Mouse (Mus musculus) hindbrain, embryonic 16.5 days (tissue): ENCODE data around the gene Chrnb1. TPM values are rescaled to one million over a fixed set of nuclear protein-coding genes. Genes with fewer than 3 reads are reported as not detected.

Experiments
- ATAC-seq: fragments of 200-750 bp; cut with Nextera tagmentation; 2 replicates; pipeline ENCODE4 v1.8.0; 2017; ENCODE audit warnings: moderate TSS enrichment, moderate library complexity
- H3K27ac ChIP-seq: fragments of 300-500 bp; sonication (generic); 2 replicates; pipeline ENCODE4 v1.5.1; 2014; ENCODE audit warnings: low read depth, mild to moderate bottlenecking, control low read depth, low read length, moderate library complexity
- H3K27me3 ChIP-seq: fragments of 300-500 bp; sonication (generic); replicated peaks from 2 replicates; pipeline ENCODE4 v1.6.1; 2014; ENCODE audit warnings: low read length; ENCODE audit not compliant: control insufficient read depth, insufficient read depth
- H3K36me3 ChIP-seq: fragments of 300-500 bp; sonication (generic); 2 replicates; pipeline ENCODE4 v1.6.1; 2014; ENCODE audit warnings: mild to moderate bottlenecking, low read length, moderate library complexity, mixed read lengths; ENCODE audit not compliant: control insufficient read depth, insufficient read depth
- H3K4me1 ChIP-seq: fragments of 300-500 bp; sonication (generic); 2 replicates; pipeline ENCODE4 v1.6.1; 2014; ENCODE audit warnings: low read depth, low read length; ENCODE audit not compliant: control insufficient read depth, insufficient read depth
- H3K4me2 ChIP-seq: fragments of 300-500 bp; sonication (generic); 2 replicates; pipeline ENCODE4 v1.6.1; 2014; ENCODE audit warnings: mild to moderate bottlenecking, low read length, control low read depth, moderate library complexity
- H3K4me3 ChIP-seq: fragments of 300-500 bp; sonication (generic); 2 replicates; pipeline ENCODE4 v1.5.1; 2014; ENCODE audit warnings: mild to moderate bottlenecking, low read length, control low read depth, moderate library complexity
- H3K9ac ChIP-seq: fragments of 300-500 bp; sonication (generic); 2 replicates; pipeline ENCODE4 v1.6.1; 2014; ENCODE audit warnings: low read depth, mild to moderate bottlenecking, control low read depth, low read length, moderate library complexity
- H3K9me3 ChIP-seq: fragments of 300-500 bp; sonication (generic); 2 replicates; pipeline ENCODE4 v1.6.1; 2014; ENCODE audit warnings: mild to moderate bottlenecking, low read length, moderate library complexity; ENCODE audit not compliant: control insufficient read depth
- WGBS: fragments of 180-500 bp; shearing (Covaris S2); extraction: QIAGEN DNeasy Blood & Tissue Kit; methylation state at CpG from one replicate; pipeline ENCODE4 v1.1.7; 2014; 5-methylcytosine and 5-hydroxymethylcytosine counted together
- polyA plus RNA-seq: library from polyadenylated mRNA; unstranded; fragments of >200 nt; fragmentation: Nextera tagmentation; extraction: Ambion mirVana; gene quantifications from 2 replicates; pipeline ENCODE4 v1.2.1, GENCODE M21; 2015

The Chrnb1 gene
- 1.4 and 2.9 TPM in 2 replicates for polyA plus RNA-seq

DNA sequence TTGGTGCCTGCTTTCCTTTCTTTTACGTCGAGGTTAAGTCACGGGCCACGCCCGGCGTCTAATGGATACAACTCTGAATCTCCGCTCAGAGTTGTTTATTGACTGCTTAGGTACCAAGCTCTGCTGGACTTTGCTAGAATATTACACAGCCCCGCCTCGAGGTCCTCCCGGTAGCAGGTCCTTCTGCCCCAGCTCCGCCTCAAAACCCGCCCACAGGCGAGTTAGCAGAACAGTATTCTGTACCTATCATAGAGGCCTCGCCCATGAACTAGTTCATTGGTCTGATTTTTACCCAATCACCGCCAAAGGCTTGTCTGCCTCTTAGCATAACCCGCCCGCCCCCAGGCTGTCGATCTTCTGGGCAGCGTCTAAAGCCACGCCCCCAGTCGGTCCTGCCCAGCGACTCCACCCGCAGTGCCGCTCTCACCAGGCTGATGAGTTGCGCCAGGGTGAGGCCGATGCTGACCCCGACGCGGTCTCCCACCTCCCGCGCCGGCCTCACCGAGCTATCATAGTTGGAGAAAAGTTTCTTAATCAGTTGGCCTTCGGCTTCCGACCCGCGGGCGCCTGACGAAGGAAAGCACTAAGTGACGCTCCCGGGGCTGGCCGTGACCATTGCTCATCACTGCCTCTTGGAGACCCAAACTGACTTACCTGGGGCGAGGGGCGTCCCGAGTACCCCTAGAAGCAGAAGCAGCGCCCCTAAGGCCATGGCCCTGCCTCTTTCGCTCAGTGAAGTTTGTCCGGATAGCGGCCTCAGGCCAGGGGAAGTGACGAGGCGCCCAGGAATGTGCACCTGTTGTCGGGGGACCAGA lies at the start of gene Chrnb1:
Gene Chrnb1, minus strand, starts transcription at position 776 of the 815 bp plus-strand sequence.
- ATAC-seq = peak; percentile 95
- H3K27me3 ChIP-seq = peaks cover 4% of the 10 kb centered on the region
- peak within 1 kb of the TSS; percentile 90 for H3K4me2 ChIP-seq
- peaks cover 18% of the 10 kb centered on the region for H3K4me1 ChIP-seq
- no peaks in the 10 kb centered on the region for H3K36me3 ChIP-seq
- WGBS = 2% methylated on average over 52 of the region's 52 CpGs
- peak within 1 kb of the TSS; percentile 60 for H3K9ac ChIP-seq
- no peak within 1 kb of the TSS for H3K27ac ChIP-seq
- H3K4me3 ChIP-seq = peak within 1 kb of the TSS; percentile 51
- no peaks in the 10 kb centered on the region for H3K9me3 ChIP-seq

DNA sequence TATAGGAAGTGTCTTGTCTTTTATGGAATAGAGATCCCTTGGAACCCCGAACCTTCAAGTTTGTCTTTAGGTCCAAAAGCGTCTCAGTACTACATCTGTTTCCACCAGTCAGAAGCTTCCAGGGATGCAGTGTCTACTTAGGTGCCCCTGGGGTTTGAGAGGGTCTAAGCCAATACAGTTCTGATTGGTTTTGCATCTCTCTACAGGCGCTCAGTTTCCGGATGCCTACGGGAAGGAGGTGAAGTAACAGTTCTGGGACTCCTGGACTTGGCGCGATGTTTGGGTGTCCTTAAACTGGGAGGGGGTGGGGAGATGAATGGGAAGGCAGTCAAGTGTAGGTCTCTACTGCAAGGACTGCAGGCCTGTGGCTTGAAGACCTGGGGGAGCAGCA lies 43.0 kb upstream of the Chrnb1 start:
- 0% methylated on average over 7 of the region's 7 CpGs for WGBS
- ATAC-seq = no peak
- no peaks in the 10 kb centered on the region; the same call in 1 of the 2 replicates for H3K36me3 ChIP-seq

DNA sequence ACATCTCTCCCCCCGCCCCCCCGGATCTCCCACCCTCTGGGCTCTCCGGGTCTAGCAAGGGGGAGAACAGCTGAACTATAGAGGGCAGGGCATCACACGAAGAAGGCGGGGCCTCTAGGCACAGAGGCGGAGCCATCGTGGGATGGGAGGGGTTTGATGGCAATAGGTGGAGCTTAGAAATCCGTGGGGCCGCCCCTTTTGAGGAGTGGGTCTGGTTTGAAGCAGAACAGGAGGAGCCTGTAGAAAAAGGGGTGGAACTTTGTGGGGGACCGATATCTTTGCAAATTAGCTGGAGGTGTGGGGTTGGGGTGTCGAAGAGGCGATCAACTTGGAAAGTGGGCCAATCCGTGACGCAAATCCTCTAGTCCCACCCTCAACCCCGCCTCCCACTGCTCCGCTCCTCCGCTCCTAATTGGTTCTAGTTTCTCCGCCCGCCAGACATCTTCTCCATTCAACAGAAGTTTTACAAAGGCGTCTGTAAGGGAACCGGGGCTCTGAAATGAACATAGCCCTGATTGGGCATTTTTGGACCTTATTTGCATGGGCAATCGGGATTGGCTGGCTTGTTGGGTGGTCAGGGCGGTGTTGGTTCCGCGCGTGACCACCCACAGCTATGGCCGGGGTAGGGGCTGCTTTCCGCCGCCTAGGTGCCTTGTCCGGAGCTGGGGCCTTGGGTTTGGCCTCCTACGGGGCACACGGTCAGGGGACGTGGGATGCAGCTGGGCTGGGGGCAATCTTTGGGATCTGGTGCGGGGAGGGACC lies 42.4 kb upstream of the Chrnb1 start, which contains the start of gene Tmem256:
Gene Tmem256, plus strand, starts transcription at position 563 of the 762 bp plus-strand sequence.
- Histone ChIP-seq H3K4me3 (peak within 1 kb of the TSS; percentile 87), H3K9ac (peak within 1 kb of the TSS; percentile 94), H3K4me1 (peaks cover 34% of the 10 kb centered on the region), H3K9me3 (no peaks in the 10 kb centered on the region), H3K27me3 (no peaks in the 10 kb centered on the region), H3K36me3 (no peaks in the 10 kb centered on the region; the same call in 1 of the 2 replicates), H3K27ac (peak within 1 kb of the TSS; percentile 96), H3K4me2 (peak within 1 kb of the TSS; percentile 89)
- ATAC-seq = peak; percentile 92
- under 1% methylated on average over 34 of the region's 34 CpGs for WGBS

More for the DNA sequence above, 43.0 kb upstream of the Chrnb1 start:
- peak overlapping the region; percentile 64 for H3K4me2 ChIP-seq
- H3K9me3 ChIP-seq = no peaks in the 10 kb centered on the region
- no peaks in the 10 kb centered on the region for H3K27me3 ChIP-seq
- peak overlapping the region; percentile 96 for H3K27ac ChIP-seq
- H3K4me1 ChIP-seq = peaks cover 30% of the 10 kb centered on the region
- H3K9ac ChIP-seq = peak overlapping the region; percentile 74
- peak overlapping the region; percentile 87 for H3K4me3 ChIP-seq

DNA sequence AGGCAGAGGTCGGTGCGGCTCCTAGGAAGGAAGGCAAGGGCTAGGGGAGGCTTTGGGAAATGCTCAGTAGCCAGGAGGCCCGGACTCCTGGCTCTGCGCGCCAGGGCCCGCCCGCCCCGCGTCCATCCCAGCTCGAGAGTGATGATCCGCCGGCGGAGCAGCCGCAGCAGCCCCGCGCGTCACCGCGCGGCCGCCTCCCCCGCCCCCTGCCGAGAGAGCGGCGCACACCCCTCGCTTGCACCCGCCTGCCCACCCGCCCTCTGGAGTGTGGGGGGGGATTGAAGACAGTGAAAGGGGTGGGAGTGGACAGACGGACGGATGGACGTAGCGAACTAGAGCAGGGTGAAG lies 41.8 kb upstream of the Chrnb1 start, which contains the start of gene Nlgn2:
Gene Nlgn2, minus strand, starts transcription at position 181 of the 348 bp plus-strand sequence.
- Histone ChIP-seq H3K27me3 (no peaks in the 10 kb centered on the region), H3K4me1 (peaks cover 34% of the 10 kb centered on the region), H3K27ac (peak within 1 kb of the TSS; percentile 96), H3K9me3 (no peaks in the 10 kb centered on the region), H3K4me2 (peak within 1 kb of the TSS; percentile 89), H3K36me3 (peaks cover 4% of the 10 kb centered on the region), H3K4me3 (peak within 1 kb of the TSS; percentile 87), H3K9ac (peak within 1 kb of the TSS; percentile 94)
- WGBS = 0% methylated on average over 19 of the region's 32 CpGs
- ATAC-seq = no peak; the same call in 1 of the 2 replicates

DNA sequence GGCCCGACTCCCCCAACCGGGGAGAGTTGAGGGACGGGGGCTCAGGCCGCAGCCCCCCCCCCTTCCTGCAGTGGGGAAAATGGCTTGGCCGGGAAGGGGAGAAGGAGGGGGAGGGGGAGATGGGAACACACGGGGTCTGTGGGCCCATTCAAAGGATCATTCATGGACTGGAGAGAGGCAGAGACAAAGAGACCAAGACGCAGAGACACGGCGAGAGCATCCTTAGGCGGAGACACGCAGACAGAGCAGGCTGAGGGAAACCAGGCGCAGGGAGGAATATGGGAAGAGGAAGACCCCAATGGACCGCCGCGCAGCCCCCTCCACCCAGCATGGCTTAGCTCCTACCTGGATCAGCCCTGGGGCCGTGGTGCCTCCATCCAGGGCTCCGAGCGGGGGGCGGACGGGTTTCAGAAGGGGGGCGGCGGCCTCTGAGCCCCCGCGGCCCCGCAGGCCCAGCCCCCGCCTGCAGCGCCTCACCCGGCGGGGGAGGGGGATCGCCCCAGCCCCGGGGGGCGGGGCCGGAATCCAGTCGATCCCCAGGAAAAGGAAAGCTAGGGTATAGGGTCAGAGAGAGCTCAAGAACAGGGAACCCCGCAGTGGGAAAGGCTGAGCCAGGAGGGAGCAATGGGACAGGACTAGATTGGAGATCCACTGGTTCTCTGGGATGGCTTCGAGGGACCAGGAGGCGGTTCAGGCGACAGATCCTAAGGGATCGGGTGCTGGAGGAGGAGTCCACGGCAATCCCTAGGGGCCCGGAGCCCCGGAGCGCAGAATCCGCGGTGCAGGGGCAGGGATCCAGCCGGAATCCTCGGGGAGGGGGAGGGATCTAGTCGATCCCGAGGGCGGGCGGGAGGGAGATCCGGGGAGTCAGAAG lies 41.2 kb upstream of the Chrnb1 start:
- ATAC-seq = no peak
- peak overlapping the region; percentile 94 for H3K9ac ChIP-seq

DNA sequence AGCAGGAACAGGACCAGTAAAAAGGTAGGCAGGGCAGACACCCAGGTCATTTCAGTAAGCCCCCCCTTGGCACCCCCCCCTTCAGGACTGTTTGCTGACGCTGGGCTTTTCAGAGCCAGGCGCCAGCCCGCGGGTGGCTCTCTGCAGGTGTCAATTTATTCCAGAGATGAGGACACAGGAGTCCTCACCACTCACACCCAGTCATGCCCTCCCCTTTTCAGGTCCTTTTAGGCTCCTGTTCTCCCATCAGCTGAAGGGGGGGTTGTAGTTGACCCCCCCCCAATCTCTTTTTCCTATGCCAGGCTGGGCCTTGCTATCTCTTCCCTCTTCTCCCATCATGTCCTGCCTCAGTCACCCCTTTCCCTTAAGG lies 40.2 kb upstream of the Chrnb1 start:
- H3K9me3 ChIP-seq = no peaks in the 10 kb centered on the region
- H3K27me3 ChIP-seq = no peaks in the 10 kb centered on the region
- H3K4me2 ChIP-seq = peak overlapping the region; percentile 89
- H3K4me1 ChIP-seq = peaks cover 34% of the 10 kb centered on the region
- peaks cover 9% of the 10 kb centered on the region for H3K36me3 ChIP-seq
- peak overlapping the region; percentile 96 for H3K27ac ChIP-seq
- H3K4me3 ChIP-seq = peak overlapping the region; percentile 87
- no peak for ATAC-seq
- peak overlapping the region; percentile 94 for H3K9ac ChIP-seq
- WGBS = 3% methylated on average over 4 of the region's 4 CpGs

More for the DNA sequence above, 41.2 kb upstream of the Chrnb1 start:
- Histone ChIP-seq H3K4me3 (peak overlapping the region; percentile 87), H3K36me3 (peaks cover 9% of the 10 kb centered on the region), H3K4me2 (peak overlapping the region; percentile 89), H3K4me1 (peaks cover 34% of the 10 kb centered on the region), H3K27ac (peak overlapping the region; percentile 96), H3K27me3 (no peaks in the 10 kb centered on the region), H3K9me3 (no peaks in the 10 kb centered on the region)
- under 1% methylated on average over 40 of the region's 52 CpGs for WGBS

DNA sequence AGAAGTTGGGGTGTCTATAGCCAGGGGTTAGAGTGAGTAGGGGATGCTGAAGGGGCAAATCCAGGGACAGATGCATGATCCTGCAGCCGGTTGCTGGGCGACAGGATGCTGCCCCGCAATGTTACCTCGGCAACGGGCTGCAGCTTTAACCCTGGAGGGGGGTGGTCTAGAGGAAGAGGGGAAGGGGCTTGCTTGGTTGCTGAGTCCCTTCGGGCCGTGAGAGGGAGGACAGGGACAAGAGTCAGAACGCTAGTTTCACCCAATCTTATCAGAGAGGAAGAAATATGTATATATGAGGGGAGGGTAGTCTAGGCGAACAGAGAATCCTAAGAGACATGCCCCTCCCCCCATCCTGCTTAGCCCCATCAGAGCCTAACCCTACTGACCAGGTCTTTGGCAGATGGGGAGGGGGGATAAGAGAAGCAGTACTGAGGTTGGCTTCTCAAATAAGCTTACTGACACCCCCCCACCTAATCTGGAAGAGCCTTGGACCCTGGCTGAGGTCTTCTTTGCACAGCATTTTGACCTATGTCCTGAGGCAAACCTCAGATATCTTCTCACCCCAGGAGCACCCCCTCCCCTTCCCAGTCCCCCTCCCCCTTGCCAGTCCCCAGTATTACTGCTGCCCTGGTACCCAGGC lies 39.7 kb upstream of the Chrnb1 start:
- Histone ChIP-seq H3K9ac (peak overlapping the region; percentile 94), H3K4me1 (peaks cover 34% of the 10 kb centered on the region), H3K4me2 (peak overlapping the region; percentile 89), H3K9me3 (no peaks in the 10 kb centered on the region), H3K4me3 (peak overlapping the region; percentile 87), H3K27ac (peak overlapping the region; percentile 96), H3K36me3 (peaks cover 9% of the 10 kb centered on the region), H3K27me3 (no peaks in the 10 kb centered on the region)
- WGBS = 3% methylated on average over 9 of the region's 9 CpGs
- no peak for ATAC-seq

DNA sequence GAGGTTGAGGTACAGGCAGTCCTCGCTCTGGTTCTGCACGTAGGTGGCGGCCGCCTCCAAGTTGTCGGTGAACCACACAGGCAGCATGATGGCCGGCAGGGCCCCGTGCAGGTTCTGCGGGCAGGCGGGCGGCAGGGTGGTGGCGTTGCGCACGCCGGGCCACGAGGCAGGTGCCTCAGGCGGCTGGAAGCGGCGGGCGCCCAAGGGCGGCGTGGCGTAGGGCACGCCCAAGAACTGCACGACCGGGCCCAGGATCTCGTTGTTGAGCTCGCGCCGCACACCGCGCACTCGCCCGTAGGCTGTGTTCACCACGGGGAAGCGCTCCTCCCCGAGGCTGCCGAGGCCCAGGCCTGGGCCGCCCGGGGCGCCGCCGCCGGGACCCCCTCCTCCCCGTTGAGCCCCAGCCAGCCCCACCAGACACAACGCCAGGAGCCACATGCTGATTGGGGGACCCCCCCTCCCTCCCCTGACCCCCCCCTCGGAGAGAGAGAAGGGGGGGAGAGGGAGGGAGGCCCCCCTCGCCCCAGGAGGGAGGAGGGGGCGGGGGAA lies 38.3 kb upstream of the Chrnb1 start:
- 4% methylated on average over 47 of the region's 48 CpGs for WGBS

More for the DNA sequence above, 38.3 kb upstream of the Chrnb1 start:
- peak overlapping the region; percentile 87 for H3K4me3 ChIP-seq
- no peaks in the 10 kb centered on the region for H3K27me3 ChIP-seq
- no peak for ATAC-seq
- H3K4me2 ChIP-seq = peak overlapping the region; percentile 89
- H3K9me3 ChIP-seq = no peaks in the 10 kb centered on the region
- peaks cover 33% of the 10 kb centered on the region for H3K4me1 ChIP-seq
- H3K27ac ChIP-seq = peak overlapping the region; percentile 45; the same call in 1 of the 2 replicates
- H3K9ac ChIP-seq = peak overlapping the region; percentile 94
- H3K36me3 ChIP-seq = peaks cover 9% of the 10 kb centered on the region
